Mouse (Mus musculus) myocyte (in vitro differentiated cells): ENCODE measurements around the gene Tmem174. TPM values are rescaled to one million over a fixed set of nuclear protein-coding genes. Genes with fewer than 3 reads are reported as not detected.

Experiments used
- H3K27me3 ChIP-seq: one replicate; pipeline ENCODE4 v1.6.1; 2011; ENCODE audit not compliant: control insufficient read depth, insufficient read depth, insufficient read length
- H3K36me3 ChIP-seq: one replicate; pipeline ENCODE4 v1.6.1; 2011; ENCODE audit not compliant: control insufficient read depth, insufficient read depth
- H3K4me2 ChIP-seq: one replicate; pipeline ENCODE4 v1.6.1; 2011; ENCODE audit warnings: low read depth, control low read depth
- H3K4me3 ChIP-seq: one replicate; pipeline ENCODE4 v1.5.1; 2011; ENCODE audit warnings: mild to moderate bottlenecking, control low read depth, moderate library complexity
- H3K79me2 ChIP-seq: one replicate; pipeline ENCODE4 v1.6.1; 2011; ENCODE audit not compliant: control insufficient read depth, insufficient read depth
- H3ac ChIP-seq: one replicate; pipeline ENCODE4 v1.6.1; 2011; ENCODE audit not compliant: control insufficient read depth, insufficient read length
- CEBPB ChIP-seq: IDR thresholded peaks from 2 replicates; pipeline ENCODE4 v1.6.1; 2011; ENCODE audit warnings: mild to moderate bottlenecking, moderate library complexity; ENCODE audit not compliant: poor library complexity, insufficient read depth, severe bottlenecking
- E2F4 ChIP-seq: IDR thresholded peaks from one replicate; pipeline ENCODE4 v1.6.1; 2011; ENCODE audit warnings: mild to moderate bottlenecking, control low read depth, moderate library complexity; ENCODE audit not compliant: insufficient read depth
- MAX ChIP-seq: IDR thresholded peaks from one replicate; pipeline ENCODE4 v1.6.1; 2011; ENCODE audit warnings: low read depth, mild to moderate bottlenecking, control low read depth
- MYOD1 ChIP-seq, 3 experiments: IDR thresholded peaks; one replicate each; pipeline ENCODE4 v1.6.1; 2011; ENCODE audit warnings: control low read depth in 2 of 3, low read depth in 2 of 3, mild to moderate bottlenecking in 2 of 3, moderate library complexity in 1 of 3; ENCODE audit not compliant: insufficient read length in 2 of 3, control insufficient read depth in 1 of 3
- MYOG ChIP-seq, 3 experiments: IDR thresholded peaks; one replicate each; pipeline ENCODE4 v1.6.1; 2011; ENCODE audit warnings: control low read depth in 2 of 3, low read depth in 2 of 3, mild to moderate bottlenecking in 2 of 3; ENCODE audit not compliant: insufficient read length in 2 of 3, control insufficient read depth in 1 of 3, insufficient read depth in 1 of 3
- POLR2A ChIP-seq: IDR thresholded peaks from one replicate; pipeline ENCODE4 v1.6.1; 2011; ENCODE audit warnings: low read depth, mild to moderate bottlenecking, control low read depth, moderate library complexity; ENCODE audit not compliant: insufficient read length
- POLR2AphosphoS2 ChIP-seq: IDR thresholded peaks from one replicate; pipeline ENCODE4 v1.6.1; 2011; ENCODE audit warnings: low read depth, control low read depth; ENCODE audit not compliant: insufficient read length
- REST ChIP-seq: IDR thresholded peaks from one replicate; pipeline ENCODE4 v1.6.1; 2011; ENCODE audit warnings: mild to moderate bottlenecking, control low read depth, moderate library complexity; ENCODE audit not compliant: insufficient read depth, insufficient read length
- SRF ChIP-seq: IDR thresholded peaks from one replicate; pipeline ENCODE4 v1.6.1; 2011; ENCODE audit warnings: low read depth; ENCODE audit not compliant: control insufficient read depth, insufficient read length
- TCF12 ChIP-seq: IDR thresholded peaks from one replicate; pipeline ENCODE4 v1.6.1; 2011; ENCODE audit warnings: mild to moderate bottlenecking, control low read depth; ENCODE audit not compliant: poor library complexity, insufficient read depth, severe bottlenecking
- TCF3 ChIP-seq: IDR thresholded peaks from one replicate; pipeline ENCODE4 v1.6.1; 2011; ENCODE audit warnings: low read depth, control low read depth; ENCODE audit not compliant: insufficient read length
- USF1 ChIP-seq: IDR thresholded peaks from one replicate; pipeline ENCODE4 v1.6.1; 2011; ENCODE audit warnings: low read depth, mild to moderate bottlenecking, control low read depth, moderate library complexity
- polyA plus RNA-seq: library from polyadenylated mRNA; unstranded; fragments of >200 nt; fragmentation: generic; extraction: Trizol; gene quantifications from one replicate; pipeline ENCODE4 v1.2.1, GENCODE M21; 2012; ENCODE audit warnings: missing spikeins

Tmem174 gene
- polyA plus RNA-seq, 1 experiment = not detected

DNA sequence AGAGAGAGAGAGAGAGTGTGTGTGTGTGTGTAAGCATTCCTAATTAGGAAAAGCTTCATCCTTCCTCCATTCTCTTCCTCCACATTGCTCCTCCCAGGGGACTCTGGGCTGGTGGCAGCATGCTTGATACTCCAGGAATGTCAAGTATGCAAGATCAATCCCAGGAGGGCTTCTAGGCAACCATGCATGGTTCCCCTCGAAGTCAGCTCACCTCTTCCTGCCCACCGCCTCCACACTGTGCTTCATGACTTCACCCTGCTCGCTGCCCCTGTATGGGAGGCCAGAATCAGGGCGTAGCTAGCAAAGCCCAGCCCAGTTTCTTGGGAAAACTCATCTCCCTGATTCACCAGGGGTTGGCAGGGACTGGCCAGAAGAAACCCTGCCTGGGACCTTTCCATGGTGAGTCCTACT is 42.4 kb upstream of the Tmem174 start:
- no peaks in the 10 kb centered on the region for H3K27me3 ChIP-seq
- H3K4me3 ChIP-seq = no peak overlapping the region
- H3K36me3 ChIP-seq = no peaks in the 10 kb centered on the region
- H3K4me2 ChIP-seq = peak overlapping the region; percentile 76
- no peak overlapping the region for H3ac ChIP-seq
- no peaks in the 10 kb centered on the region for H3K79me2 ChIP-seq
- TF ChIP-seq MYOG (IDR thresholded peaks at IDR 0.05; ENCODE audit: control insufficient read depth in 1 of 3, insufficient read depth in 1 of 3, insufficient read length in 2 of 3, low read depth in 2 of 3) (no peak), REST (no peak), USF1 (no peak), TCF12 (no peak), SRF (peak; percentile 54), E2F4 (no peak), CEBPB (no peak), MYOD1 (IDR thresholded peaks at IDR 0.05; ENCODE audit: control insufficient read depth in 1 of 3, insufficient read length in 2 of 3, low read depth in 2 of 3) (no peak)

DNA sequence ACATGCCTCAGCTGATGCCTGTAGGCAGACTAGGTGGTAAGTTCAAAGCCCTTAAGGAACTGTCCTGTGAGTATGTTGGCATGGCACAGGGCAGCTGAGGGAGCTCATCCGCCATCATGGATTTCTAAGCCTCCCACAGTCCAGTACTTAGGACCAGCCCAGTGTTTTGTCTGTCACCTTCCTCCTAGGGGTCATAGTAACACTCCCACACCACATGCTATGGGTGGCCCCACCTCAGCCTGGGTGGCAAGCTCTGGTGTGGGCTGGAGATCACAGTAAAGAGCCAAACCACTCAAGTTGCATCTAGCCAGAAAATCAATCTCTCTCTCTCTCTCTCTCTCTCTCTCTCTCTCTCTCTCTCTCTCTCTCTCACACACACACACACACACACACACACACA is 42.0 kb upstream of the Tmem174 start:
- TF ChIP-seq POLR2A (no peak), TCF12 (no peak), TCF3 (no peak), POLR2AphosphoS2 (no peak), USF1 (no peak), SRF (no peak), MYOG (IDR thresholded peaks at IDR 0.05; ENCODE audit: control insufficient read depth in 1 of 3, insufficient read depth in 1 of 3, insufficient read length in 2 of 3, low read depth in 2 of 3) (no peak), E2F4 (no peak), MAX (no peak)

DNA sequence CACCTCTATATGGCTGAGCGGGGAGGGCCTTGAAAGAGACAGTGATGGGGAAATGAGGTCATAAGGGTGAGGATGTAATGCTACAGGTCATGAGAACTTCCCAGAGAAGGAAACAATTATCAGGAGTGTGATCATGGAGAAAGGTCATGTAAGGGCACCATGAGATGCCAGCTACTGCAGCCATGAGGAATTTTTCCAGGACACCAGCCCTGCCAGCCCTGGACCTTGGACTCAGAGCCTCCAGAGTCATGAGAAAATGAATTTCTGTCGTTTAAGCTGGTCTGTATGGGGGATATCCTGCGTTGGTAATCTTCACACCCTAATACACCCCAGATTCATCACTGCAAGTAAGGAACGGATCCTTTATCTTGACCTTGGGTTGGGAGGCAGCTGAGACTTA is 36.7 kb upstream of the Tmem174 start:
- no peak overlapping the region for H3K4me2 ChIP-seq
- H3K79me2 ChIP-seq = no peaks in the 10 kb centered on the region
- TF ChIP-seq TCF12 (no peak), POLR2AphosphoS2 (no peak), MYOG (IDR thresholded peaks at IDR 0.05; ENCODE audit: control insufficient read depth in 1 of 3, insufficient read depth in 1 of 3, insufficient read length in 2 of 3, low read depth in 2 of 3) (no peak), REST (no peak), MYOD1 (IDR thresholded peaks at IDR 0.05; ENCODE audit: control insufficient read depth in 1 of 3, insufficient read length in 2 of 3, low read depth in 2 of 3) (no peak), POLR2A (no peak), E2F4 (no peak), MAX (no peak), CEBPB (no peak), TCF3 (no peak), SRF (no peak), USF1 (no peak)
- H3K36me3 ChIP-seq = no peaks in the 10 kb centered on the region
- no peak overlapping the region for H3K4me3 ChIP-seq
- H3ac ChIP-seq = no peak overlapping the region
- no peaks in the 10 kb centered on the region for H3K27me3 ChIP-seq

More for the DNA sequence above, 42.0 kb upstream of the Tmem174 start:
- Histone ChIP-seq H3K79me2 (no peaks in the 10 kb centered on the region), H3K4me2 (peak overlapping the region; percentile 76), H3K27me3 (no peaks in the 10 kb centered on the region), H3K36me3 (no peaks in the 10 kb centered on the region), H3K4me3 (no peak overlapping the region), H3ac (no peak overlapping the region)

DNA sequence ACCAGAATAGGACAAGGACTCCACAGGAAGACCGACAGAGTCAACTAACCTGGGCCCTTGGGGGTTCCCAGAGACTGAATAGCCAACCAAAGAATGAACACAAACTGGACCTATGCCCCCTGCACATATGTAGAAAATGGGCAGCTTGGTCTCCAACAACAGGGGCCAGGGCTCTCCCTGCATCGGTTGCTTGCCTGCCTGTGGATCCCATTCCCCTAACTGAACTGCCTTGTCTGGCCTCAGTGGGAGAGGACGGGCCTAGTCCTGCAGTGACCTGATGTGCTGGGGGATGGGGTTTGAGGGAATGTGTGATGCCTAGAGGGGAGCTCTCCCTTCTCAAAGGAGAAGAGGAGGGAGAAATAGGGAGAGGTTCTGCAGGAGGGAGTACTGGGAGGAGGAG is 32.1 kb upstream of the Tmem174 start:
- Histone ChIP-seq H3K79me2 (no peaks in the 10 kb centered on the region), H3ac (no peak overlapping the region), H3K27me3 (no peaks in the 10 kb centered on the region), H3K4me2 (no peak overlapping the region), H3K36me3 (no peaks in the 10 kb centered on the region), H3K4me3 (no peak overlapping the region)
- no peak for TF ChIP-seq MYOG (IDR thresholded peaks at IDR 0.05; ENCODE audit: control insufficient read depth in 1 of 3, insufficient read depth in 1 of 3, insufficient read length in 2 of 3, low read depth in 2 of 3)

DNA sequence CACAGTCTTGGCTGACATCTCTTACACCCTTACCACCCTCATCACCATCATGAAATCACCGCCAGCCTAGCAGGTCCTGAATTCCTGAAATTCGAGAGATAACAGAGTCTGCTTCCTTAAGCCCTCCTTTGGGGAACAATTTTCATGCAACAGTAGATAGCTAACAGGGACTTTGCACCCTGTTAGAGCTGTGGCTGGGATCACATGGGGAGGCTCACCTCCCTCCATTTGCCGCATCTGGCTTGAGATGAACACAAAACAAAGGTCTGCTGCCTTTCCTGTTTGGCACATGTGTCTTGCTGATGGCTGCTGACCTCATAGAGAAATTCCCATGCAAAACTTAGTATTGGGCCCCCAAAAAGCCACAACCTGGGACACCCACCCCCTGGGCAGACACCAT is 30.1 kb upstream of the Tmem174 start:
- no peaks in the 10 kb centered on the region for H3K79me2 ChIP-seq
- H3ac ChIP-seq = no peak overlapping the region
- TF ChIP-seq TCF12 = no peak
- no peaks in the 10 kb centered on the region for H3K27me3 ChIP-seq
- no peaks in the 10 kb centered on the region for H3K36me3 ChIP-seq
- H3K4me2 ChIP-seq = no peak overlapping the region
- H3K4me3 ChIP-seq = no peak overlapping the region

DNA sequence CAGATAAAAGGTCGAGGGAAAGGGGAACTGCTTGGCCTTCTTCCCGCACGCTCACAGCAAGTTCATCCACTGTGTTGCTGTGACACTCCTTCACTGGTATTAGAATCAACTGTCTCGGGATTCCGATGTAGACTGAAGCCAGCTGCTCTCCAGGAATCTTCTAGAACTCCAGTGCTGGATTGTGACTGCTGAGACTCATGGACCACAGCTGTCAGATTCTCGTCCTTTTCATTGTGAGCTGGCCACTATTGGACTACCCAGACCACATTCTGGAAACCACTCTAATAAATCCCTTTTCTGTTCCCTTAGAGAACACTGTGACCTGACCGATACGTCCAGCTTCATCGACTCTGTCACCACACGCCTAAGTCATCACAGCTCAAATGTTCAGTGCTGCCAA is 28.0 kb upstream of the Tmem174 start:
- no peaks in the 10 kb centered on the region for H3K36me3 ChIP-seq
- no peaks in the 10 kb centered on the region for H3K79me2 ChIP-seq
- no peak overlapping the region for H3K4me3 ChIP-seq
- H3ac ChIP-seq = no peak overlapping the region
- H3K27me3 ChIP-seq = no peaks in the 10 kb centered on the region
- TF ChIP-seq MYOD1 (IDR thresholded peaks at IDR 0.05; ENCODE audit: control insufficient read depth in 1 of 3, insufficient read length in 2 of 3, low read depth in 2 of 3) = no peak
- TF ChIP-seq POLR2AphosphoS2 = no peak
- TF ChIP-seq TCF12 = no peak
- no peak for TF ChIP-seq USF1
- no peak for TF ChIP-seq TCF3
- no peak for TF ChIP-seq POLR2A
- TF ChIP-seq MAX = no peak
- TF ChIP-seq E2F4 = no peak
- TF ChIP-seq MYOG (IDR thresholded peaks at IDR 0.05; ENCODE audit: control insufficient read depth in 1 of 3, insufficient read depth in 1 of 3, insufficient read length in 2 of 3, low read depth in 2 of 3) = no peak
- TF ChIP-seq SRF = no peak
- no peak for TF ChIP-seq CEBPB
- TF ChIP-seq REST = no peak
- H3K4me2 ChIP-seq = no peak overlapping the region
